Mouse (Mus musculus) forebrain, embryonic 14.5 days (tissue): ENCODE measurements at regions not wholly inside any gene's neighbourhood (a gene's known extent, or its start where the extent isn't known, plus 50 kb on each side); places are given as distances from the start of the nearest gene placed in this dataset.

Experiments used
- ATAC-seq: fragments of 200-750 bp; cut with Nextera tagmentation; 2 replicates; pipeline ENCODE4 v1.8.0; 2017; ENCODE audit warnings: mild to moderate bottlenecking, moderate library complexity
- DNase-seq: peaks from one replicate; pipeline ENCODE4 v3.0.0-alpha.2; 2015; ENCODE audit warnings: low spot score
- H3K27ac ChIP-seq: fragments of 300-500 bp; sonication (generic); 2 replicates; pipeline ENCODE4 v1.5.1; 2014; ENCODE audit warnings: low read depth, mild to moderate bottlenecking, control low read depth, low read length, moderate library complexity
- H3K27me3 ChIP-seq: fragments of 300-500 bp; sonication (generic); replicated peaks from 2 replicates; pipeline ENCODE4 v1.6.1; 2014; ENCODE audit warnings: low read length, control low read depth, mixed read lengths; ENCODE audit not compliant: control insufficient read depth, insufficient read depth
- H3K36me3 ChIP-seq: fragments of 300-500 bp; sonication (generic); 2 replicates; pipeline ENCODE4 v1.6.1; 2014; ENCODE audit warnings: low read length, control low read depth; ENCODE audit not compliant: control insufficient read depth, insufficient read depth
- H3K4me1 ChIP-seq: fragments of 300-500 bp; sonication (generic); 2 replicates; pipeline ENCODE4 v1.6.1; 2014; ENCODE audit warnings: antibody characterized with exemption, low read length, control low read depth; ENCODE audit not compliant: control insufficient read depth, insufficient read depth
- H3K4me2 ChIP-seq: fragments of 300-500 bp; sonication (generic); 2 replicates; pipeline ENCODE4 v1.6.1; 2014; ENCODE audit warnings: mild to moderate bottlenecking, control low read depth, low read length
- H3K4me3 ChIP-seq: fragments of 300-500 bp; sonication (generic); 2 replicates; pipeline ENCODE4 v1.5.1; 2014; ENCODE audit warnings: low read depth, low read length, control low read depth
- H3K9ac ChIP-seq: fragments of 300-500 bp; sonication (generic); 2 replicates; pipeline ENCODE4 v1.6.1; 2014; ENCODE audit warnings: mild to moderate bottlenecking, low read length, control low read depth, moderate library complexity
- H3K9me3 ChIP-seq: fragments of 300-500 bp; sonication (generic); replicated peaks from 2 replicates; pipeline ENCODE4 v1.6.1; 2016; ENCODE audit warnings: low read length, control low read depth, mixed read lengths; ENCODE audit not compliant: control insufficient read depth
- WGBS: fragments of 180-500 bp; shearing (Covaris S2); extraction: QIAGEN DNeasy Blood & Tissue Kit; methylation state at CpG from one replicate; pipeline ENCODE4 v1.1.7; 2014; 5-methylcytosine and 5-hydroxymethylcytosine counted together

- Histone ChIP-seq H3K9me3 (no peaks in the 10 kb centered on the region), H3K27me3 (no peaks in the 10 kb centered on the region), H3K9ac (no peak overlapping the region), H3K4me3 (no peak overlapping the region), H3K36me3 (no peaks in the 10 kb centered on the region), H3K4me2 (no peak overlapping the region), H3K4me1 (no peaks in the 10 kb centered on the region), H3K27ac (no peak overlapping the region)
- DNase-seq: no peak
- no peak for ATAC-seq
Observed at GRCm38 (mm10) chr1:38739018-38739417, 74.3 kb upstream of the Aff3 start.

DNA sequence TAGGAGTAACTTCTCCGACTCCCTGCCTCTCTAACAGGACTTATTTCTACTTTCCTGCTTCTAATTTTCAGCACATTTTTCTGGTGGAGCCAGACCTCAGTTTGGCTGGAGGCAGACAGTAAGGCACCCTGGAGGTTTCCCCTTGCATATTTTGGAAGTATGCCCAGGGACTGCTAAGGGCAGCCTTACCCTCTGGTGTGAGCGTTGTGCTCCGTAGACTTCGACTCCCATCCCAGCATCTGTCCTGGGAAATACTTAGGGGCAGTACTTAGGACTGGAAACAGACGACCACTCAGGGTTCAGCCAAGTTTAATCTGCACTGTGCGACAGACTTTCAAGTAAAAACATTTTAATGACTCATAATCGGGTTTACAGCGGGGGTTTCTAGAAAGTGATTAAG is 71.0 kb upstream of the Aff3 start:
- H3K4me3 ChIP-seq: no peak overlapping the region
- no peaks in the 10 kb centered on the region for H3K4me1 ChIP-seq
- no peak overlapping the region for H3K4me2 ChIP-seq
- WGBS: 86% methylated on average over 8 of the region's 8 CpGs
- no peaks in the 10 kb centered on the region for H3K27me3 ChIP-seq
- no peak overlapping the region for H3K27ac ChIP-seq
- ATAC-seq (no peak), DNase-seq (no peak)
- H3K36me3 ChIP-seq: no peaks in the 10 kb centered on the region
- no peaks in the 10 kb centered on the region for H3K9me3 ChIP-seq
- no peak overlapping the region for H3K9ac ChIP-seq

GRCm38 (mm10) chr1:38733201-38733600 is 68.4 kb upstream of the Aff3 start:
- Histone ChIP-seq H3K27ac (no peak overlapping the region), H3K4me2 (no peak overlapping the region), H3K9me3 (no peaks in the 10 kb centered on the region), H3K36me3 (no peaks in the 10 kb centered on the region), H3K9ac (no peak overlapping the region), H3K4me1 (no peaks in the 10 kb centered on the region), H3K4me3 (no peak overlapping the region), H3K27me3 (no peaks in the 10 kb centered on the region)
- ATAC-seq (no peak), DNase-seq (no peak)

DNA sequence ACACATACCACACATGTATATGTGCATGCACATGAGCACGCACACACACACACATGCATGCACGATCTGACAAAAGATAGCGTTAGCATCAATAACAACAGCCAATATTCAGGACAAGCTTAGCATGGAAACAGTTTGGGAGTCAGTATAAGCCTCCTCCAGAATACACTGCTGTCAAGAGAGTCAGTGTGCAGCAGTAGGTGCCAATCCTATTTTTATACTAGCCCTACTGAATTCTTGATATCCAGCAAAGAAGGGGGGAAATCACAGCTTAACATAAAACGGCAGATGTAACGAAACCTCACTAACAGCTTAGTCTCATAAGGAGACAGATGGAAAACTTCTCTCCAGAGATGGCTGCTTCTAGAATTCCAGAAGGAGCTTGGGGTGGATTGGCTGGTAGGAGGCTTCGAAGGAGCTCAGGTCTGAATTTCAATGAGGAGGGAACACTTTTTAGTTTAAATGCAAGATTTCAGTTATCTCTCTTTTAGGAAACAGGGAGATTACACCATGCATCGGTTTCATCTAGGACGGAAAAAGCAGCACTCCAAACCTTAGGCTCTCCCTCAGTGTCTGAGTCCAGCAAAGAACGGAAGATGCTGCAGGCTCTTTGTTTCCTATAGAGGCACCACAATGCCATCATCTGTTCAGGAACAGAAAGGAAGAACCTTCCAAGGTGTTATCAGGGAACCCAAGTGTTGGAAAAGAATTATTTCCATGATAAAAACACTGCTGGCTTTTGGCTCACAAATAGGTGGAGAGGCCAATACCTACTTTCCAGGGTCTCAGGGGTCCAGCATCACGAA is 65.4 kb upstream of the Aff3 start:
- Histone ChIP-seq H3K36me3 (no peaks in the 10 kb centered on the region), H3K27me3 (no peaks in the 10 kb centered on the region), H3K4me2 (no peak overlapping the region), H3K9me3 (no peaks in the 10 kb centered on the region), H3K27ac (peak overlapping the region; percentile 23; the same call in 1 of the 2 replicates), H3K9ac (no peak overlapping the region), H3K4me1 (no peaks in the 10 kb centered on the region), H3K4me3 (no peak overlapping the region)
- peak; percentile 32; the same call in 1 of the 2 replicates for ATAC-seq
- DNase-seq: peak; percentile 54
- 80% methylated on average over 10 of the region's 10 CpGs for WGBS

GRCm38 (mm10) chr1:38725805-38726204 is 61.0 kb upstream of the Aff3 start:
- no peaks in the 10 kb centered on the region for H3K27me3 ChIP-seq
- no peak overlapping the region for H3K27ac ChIP-seq
- H3K9me3 ChIP-seq: no peaks in the 10 kb centered on the region; the same call in 1 of the 2 replicates
- no peak overlapping the region for H3K4me2 ChIP-seq
- H3K36me3 ChIP-seq: no peaks in the 10 kb centered on the region
- no peaks in the 10 kb centered on the region for H3K4me1 ChIP-seq
- no peak overlapping the region for H3K9ac ChIP-seq
- WGBS: 90% methylated on average over 9 of the region's 9 CpGs
- ATAC-seq: no peak
- DNase-seq: no peak
- no peak overlapping the region for H3K4me3 ChIP-seq

GRCm38 (mm10) chr1:38724631-38725030 is 59.9 kb upstream of the Aff3 start:
- H3K27me3 ChIP-seq: no peaks in the 10 kb centered on the region
- H3K9me3 ChIP-seq: no peaks in the 10 kb centered on the region; the same call in 1 of the 2 replicates
- no peak overlapping the region for H3K4me3 ChIP-seq
- no peaks in the 10 kb centered on the region for H3K36me3 ChIP-seq
- H3K4me1 ChIP-seq: no peaks in the 10 kb centered on the region
- no peak overlapping the region for H3K9ac ChIP-seq
- DNase-seq: peak; percentile 8
- no peak for ATAC-seq
- H3K4me2 ChIP-seq: no peak overlapping the region
- 89% methylated on average over 14 of the region's 14 CpGs for WGBS
- H3K27ac ChIP-seq: no peak overlapping the region

DNA sequence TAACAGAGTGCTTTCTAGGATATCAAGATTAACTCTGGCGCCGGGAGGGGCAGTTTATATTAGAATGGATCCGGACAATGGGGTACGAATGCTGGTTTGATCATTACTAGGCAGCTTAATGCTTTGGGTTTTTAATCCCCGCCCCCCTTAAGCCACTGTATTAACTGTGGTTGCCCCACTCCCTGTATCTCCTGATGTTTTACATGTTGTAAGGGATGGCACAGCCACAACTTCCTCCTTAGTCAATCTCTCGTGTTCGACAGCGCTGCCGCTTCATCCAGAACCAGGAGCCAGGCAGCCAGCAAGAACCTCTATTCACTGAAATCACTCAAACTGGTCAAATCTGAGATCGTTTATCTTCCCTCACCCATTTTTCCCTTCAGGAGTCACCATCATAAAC is 57.4 kb upstream of the Aff3 start:
- no peak for ATAC-seq
- no peak overlapping the region for H3K9ac ChIP-seq
- no peak overlapping the region for H3K27ac ChIP-seq
- DNase-seq: no peak
- H3K36me3 ChIP-seq: no peaks in the 10 kb centered on the region
- H3K4me1 ChIP-seq: no peaks in the 10 kb centered on the region
- 85% methylated on average over 10 of the region's 10 CpGs for WGBS
- no peak overlapping the region for H3K4me2 ChIP-seq
- H3K27me3 ChIP-seq: no peaks in the 10 kb centered on the region
- H3K4me3 ChIP-seq: no peak overlapping the region
- H3K9me3 ChIP-seq: no peaks in the 10 kb centered on the region; the same call in 1 of the 2 replicates

DNA sequence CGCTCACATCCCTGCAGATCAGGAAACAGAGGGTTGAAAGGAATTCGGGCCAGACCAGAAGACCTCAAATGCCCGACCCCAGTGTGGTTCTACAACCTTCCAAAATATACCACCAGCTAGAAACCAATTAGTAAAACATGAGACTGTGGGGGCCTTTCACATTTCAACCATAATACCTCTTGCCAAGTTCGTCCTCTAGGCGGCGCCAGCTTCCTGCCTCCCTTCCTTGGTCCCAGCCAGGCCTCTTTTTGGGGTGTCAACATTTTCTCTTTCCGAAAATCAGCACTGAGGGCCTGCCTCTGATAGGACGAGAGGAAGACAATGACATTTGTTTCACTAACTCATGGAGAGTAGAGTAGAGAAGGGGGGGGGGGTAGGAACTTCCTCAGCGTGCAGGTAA is 55.5 kb upstream of the Aff3 start:
- Histone ChIP-seq H3K4me2 (no peak overlapping the region), H3K4me1 (no peaks in the 10 kb centered on the region), H3K36me3 (no peaks in the 10 kb centered on the region), H3K27ac (no peak overlapping the region), H3K4me3 (no peak overlapping the region), H3K27me3 (no peaks in the 10 kb centered on the region), H3K9me3 (no peaks in the 10 kb centered on the region; the same call in 1 of the 2 replicates), H3K9ac (no peak overlapping the region)
- DNase-seq (no peak), ATAC-seq (no peak)
- WGBS: 51% methylated on average over 9 of the region's 9 CpGs

DNA sequence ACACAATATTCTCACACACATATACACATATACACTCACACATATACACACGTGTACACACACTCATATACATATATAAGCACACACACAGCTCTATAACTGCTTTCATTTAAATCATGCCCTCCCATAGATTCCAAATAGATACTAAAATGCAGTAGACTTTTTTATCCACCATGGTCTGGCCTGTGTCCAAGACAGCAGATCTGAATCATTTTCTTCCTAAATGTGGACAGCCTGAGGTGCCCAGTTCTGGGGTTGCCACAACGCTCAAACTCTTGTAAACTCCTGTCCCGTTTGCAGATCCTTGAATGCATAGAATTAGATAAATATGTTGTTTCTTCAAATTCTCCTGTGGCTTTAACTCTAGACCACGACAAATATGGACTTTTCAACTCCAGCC is 50.9 kb upstream of the Aff3 start:
- Histone ChIP-seq H3K9ac (no peak overlapping the region), H3K4me1 (no peaks in the 10 kb centered on the region), H3K27me3 (no peaks in the 10 kb centered on the region), H3K27ac (no peak overlapping the region), H3K4me3 (no peak overlapping the region), H3K36me3 (no peaks in the 10 kb centered on the region), H3K4me2 (no peak overlapping the region), H3K9me3 (no peaks in the 10 kb centered on the region)
- no peak for ATAC-seq
- no peak for DNase-seq
- WGBS: 82% methylated on average over 4 of the region's 4 CpGs
